Mouse (Mus musculus) T-helper 1 cell (primary cell): ENCODE data around the gene Clstn3.
"Not testable (repeated sequence)": the region's sequence is repeated elsewhere in the genome, so short reads cannot be mapped to it uniquely, and the experiment has no call there.

ENCODE experiments used
- in situ Hi-C: fragments of 300-600 bp; cut with MboI, MseI; formaldehyde crosslinking; loops from one replicate; pipeline ENCODE4 v1.15.1; 2025; ENCODE audit warnings: high pct_unique_total_duplicates

Clstn3 gene

DNA sequence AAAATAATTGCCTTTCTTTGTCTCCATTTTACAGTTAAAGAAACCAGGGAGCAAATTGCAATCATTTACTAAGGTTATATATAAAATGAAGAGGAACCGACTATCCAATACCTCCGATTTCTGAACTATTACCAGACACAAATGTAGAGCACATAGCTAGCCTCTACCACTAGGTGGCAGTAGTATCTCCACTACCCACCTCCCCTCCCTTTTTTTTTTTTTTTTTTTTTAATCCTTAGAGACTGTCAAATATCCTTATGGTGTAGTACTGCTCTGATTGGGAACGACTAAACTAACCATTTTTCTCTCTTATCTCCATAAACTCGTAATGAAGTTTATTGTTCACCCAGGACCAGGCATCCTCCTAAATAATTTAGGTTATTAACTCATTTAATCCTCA lies 15.7 kb upstream of the Clstn3 start:
- in situ Hi-C loops = no loop called here

DNA sequence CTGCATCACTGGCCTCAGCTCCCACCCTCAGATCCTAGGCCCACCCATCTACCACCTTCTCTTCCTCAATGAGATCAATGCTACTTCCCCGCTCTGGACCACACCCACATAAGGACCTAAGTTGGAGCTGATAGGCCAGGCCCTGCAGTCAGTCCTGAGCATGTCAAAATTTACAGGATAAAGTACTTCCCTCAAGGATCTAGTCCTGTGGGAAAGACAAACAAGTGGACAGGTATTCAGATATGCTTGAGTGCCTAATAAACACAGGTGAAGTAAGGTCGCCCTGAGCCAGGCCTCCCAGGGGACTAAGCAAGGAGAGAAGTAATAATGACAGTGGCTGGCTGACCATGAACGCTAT lies 15.0 kb upstream of the Clstn3 start:
- in situ Hi-C loops = no loop called here

DNA sequence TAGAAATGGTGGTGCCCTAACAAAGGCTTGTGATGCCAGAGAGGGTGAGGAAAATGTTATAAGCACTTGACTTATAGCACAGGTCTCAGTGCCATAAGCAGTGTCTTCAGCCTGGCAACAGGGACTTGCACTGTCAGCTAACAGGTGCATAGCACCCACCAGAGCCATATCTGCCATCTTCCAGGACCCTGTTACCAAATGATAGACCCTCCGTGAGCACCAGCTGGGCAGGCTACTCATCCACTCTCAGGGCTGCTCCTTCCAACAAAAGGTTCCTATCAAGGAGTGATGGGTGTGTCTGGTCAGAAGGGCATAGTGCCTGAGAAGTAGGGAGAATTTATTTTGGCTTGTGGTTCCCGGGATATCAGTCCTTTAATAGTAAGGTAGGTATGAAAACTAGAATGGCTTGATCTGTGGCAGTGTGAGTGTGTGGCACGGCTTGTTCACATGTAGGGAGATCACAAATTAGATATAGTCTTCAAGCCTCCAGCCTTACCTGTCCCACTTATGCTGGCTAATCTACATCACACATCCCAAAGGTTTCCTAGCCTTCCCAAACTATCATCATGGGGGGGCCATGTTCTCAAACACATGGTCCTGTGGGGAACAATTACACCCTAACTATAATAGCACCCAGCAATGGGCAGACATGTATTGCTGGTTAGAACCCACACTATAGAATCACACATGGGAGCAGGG lies 14.4 kb upstream of the Clstn3 start:
- in situ Hi-C loops = no loop called here

DNA sequence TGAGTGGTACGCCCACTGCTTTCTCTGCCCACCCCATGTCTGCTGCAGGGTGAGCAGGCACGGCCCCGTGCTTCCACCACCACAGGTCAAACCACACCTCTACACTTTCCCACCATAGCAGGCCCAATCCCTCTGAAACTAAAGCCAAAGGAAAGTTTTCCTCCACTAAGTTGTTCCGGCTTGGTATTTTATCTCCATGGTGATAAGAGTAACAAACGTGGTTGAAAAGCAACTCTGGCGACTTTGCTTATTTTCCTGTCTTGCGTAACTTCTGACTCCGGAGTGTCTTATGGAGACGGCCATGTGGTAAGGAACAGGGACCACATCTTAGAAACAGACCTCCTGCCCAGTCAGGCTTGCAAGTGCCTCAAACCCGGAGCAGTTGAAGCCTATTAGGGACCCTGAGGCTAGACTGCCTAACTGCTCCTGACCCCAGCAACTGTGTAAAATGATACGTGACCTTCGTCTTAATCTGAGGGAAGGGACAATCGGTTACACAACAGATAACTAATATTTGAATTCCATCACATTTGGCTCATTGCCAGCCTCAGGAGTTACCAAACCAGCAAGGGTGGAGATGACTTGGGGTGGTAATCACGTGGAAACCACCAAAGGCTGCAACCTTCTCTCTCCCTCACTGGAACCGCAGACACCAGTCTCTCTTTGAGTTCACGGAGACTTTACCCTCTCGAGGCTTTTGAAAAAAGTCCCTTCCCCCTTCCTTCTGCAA lies 13.5 kb upstream of the Clstn3 start:
- in situ Hi-C loops = no loop called here

DNA sequence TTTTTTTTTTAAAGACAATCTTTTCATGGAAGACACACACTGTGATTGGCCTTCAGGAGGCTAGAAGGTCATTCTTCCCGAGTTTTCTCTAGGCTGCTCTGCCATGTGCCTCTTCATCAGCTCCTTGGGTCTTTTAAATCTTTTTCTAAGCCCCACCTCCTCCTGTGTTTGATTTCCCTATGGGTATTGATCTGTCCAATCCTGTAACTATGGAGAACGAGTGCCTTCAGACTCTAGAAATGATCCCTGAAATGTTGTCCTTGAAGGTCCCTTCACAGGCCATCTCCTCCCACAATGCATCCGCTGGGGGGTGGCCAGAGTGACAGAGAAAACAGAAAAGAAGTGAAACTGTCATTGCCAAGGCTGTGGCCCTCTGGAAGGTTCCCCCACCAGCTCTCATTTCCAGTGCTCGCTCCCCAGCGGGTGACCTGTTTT lies 12.6 kb upstream of the Clstn3 start:
- in situ Hi-C loops = no loop called here

DNA sequence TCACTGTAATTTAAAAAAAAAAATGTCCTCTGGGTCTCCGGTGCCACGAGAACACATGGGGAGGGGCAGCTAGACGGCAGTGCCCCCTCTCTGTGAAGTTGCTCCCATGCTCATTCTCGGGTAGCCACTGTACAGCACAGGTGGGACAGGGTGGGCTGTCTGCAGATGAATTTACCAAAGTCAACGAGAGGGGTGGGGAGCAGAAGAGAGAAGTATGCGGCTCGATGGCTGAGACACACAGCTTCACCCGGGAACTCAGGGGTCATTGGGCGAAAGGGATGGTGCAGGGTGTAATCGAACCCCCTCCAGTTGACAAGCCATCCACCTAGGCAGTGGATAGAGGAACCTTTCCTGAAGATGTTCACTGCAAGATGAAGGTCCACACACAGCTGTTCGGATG lies 12.2 kb upstream of the Clstn3 start:
- in situ Hi-C loops = no loop called here

DNA sequence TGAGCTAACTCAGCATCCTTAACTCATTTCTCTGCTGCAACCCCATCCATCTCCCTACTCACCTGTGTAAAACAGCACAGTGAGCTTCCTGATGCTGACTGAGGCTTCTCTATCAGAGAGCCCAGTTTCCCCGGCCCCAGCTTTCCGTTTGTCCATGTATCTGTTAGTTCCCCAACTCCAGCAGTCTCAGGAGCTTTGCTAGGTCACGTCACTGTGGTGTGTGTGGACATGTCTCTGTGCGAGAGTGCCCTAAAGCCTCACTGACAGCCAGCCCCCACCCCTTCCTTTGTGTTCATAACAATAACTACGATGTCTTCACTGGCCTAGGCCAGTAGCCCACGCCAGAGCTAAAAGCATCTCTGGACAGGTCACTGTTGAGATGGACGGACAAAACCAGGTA lies 11.6 kb upstream of the Clstn3 start:
- in situ Hi-C loops = no loop called here

DNA sequence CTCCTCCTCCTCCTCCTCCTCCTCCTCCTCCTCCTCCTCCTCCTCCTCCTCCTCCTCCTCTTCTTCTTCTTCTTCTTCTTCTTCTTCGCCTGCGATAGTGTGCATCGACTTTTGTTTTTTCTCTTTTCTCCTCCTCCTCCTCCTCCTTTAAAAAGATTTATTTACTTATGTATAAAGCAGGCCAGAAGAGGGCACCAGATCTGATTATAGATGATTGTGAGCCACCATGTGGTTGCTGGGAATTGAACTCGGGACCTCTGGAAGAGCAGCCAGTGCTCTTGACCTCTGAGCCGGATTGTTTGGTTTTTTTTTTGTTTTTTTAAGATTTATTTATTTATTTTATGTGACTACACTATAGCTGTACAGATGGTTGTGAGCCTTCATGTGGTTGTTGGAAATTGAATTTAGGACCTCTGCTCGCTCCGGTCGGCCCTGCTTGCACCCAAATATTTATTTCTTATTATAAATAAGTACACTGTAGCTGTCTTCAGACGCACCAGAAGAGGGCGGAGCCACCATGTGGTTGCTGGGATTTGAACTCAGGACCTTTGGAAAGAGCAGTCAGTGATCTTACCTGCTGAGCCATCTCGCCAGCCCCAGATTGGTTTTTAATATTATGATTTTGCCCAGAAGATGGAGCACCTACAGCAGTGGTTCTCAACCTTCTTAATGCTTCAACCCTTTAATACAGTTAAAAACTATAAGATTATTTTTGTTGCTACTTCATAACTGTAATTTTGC lies 10.9 kb upstream of the Clstn3 start:
- in situ Hi-C loops = not testable (repeated sequence)

DNA sequence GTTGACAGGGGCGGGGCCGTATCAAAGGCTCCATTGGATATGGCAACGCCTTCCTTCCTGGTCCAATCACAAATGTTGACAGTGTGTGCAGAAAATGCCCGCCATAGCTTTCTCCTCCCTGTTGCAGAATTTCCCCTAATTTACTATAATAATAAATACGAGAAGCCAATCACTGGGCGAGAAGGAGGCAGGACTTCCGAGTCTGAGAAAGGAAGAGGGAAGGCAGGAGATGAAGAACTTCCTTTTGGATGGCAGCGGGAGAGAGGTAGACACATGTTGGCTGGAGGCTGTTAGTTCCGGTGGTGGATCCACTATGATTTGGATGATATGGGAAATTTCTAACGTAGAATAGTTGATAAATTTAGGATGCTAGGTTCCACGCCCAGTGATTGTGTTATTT lies 10.0 kb upstream of the Clstn3 start:
- in situ Hi-C loops = no loop called here

DNA sequence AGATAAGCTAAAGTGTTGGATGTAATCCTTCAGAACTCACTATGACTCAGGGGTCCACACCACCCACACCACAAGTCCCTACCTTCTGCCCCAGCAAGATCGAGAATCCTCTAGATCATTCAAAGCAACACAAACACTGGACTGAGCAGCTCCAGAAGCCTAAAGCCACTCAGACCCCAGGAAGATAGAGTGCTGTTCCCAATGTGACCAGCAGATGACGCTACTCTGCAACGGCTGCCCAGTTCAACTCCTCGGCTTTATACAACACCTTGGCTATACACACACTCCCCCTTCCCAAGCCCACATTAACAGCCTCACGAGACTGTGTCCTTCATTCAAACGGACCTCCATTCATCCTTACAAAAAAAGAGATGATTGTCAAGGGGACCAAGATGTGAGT lies 8.2 kb upstream of the Clstn3 start:
- in situ Hi-C loops = no loop called here

DNA sequence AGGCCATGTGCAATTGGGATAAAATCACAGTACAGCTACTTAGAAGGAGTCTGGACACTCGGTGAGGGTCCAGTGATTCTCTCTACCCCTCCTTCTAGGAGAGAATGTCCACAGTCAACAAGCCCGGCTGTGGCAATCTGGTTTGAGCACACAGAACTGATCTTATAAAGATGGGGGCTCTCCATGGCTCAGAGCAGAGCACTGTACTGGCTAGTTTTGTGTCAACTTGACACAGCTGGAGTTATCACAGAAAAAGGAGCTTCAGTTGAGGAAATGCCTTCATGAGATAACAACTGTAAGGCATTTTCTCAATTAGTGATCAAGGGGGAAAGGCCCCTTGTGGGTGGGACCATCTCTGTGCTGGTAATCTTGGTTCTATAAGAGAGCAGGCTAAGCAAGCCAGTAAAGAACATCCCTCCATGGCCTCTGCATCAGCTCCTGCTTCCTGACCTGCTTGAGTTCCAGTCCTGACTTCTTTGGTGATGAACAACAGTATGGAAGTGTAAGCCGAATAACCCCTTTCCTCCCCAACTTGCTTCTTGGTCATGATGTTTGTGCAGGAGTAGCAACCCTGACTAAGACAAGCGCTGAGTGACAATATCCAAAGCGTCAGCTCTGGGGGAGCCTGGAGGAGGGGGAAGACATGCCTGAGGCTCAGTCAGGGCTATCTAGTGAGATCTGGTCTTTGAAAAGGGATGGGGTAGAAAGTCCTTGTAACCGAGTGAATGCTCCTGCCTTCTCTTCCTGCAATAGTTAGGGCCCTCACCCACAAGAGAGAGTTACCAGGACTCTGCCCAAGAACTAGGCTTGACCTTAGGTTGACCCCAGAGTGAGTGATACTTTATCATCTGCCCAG lies 7.4 kb upstream of the Clstn3 start:
- in situ Hi-C loops = not testable (repeated sequence)

DNA sequence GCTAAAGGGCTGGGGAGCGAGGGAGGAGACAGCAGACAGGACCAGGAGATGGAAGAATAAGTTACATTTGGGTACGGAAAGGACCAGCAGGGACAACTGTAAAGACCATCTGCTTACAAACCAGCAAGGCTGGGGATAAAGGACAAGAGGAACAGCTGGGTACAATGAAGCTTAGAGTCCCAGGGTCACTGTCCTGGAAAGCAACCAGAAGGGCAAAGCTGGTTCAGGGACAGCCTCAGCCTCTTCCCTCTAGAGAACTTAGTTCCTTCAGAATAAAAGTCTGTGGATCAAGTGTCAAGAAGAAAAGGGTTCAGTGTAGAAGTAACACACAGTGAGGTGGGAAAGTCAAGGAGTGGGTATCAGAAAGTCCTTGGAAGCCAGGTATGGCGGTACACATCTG lies 6.5 kb upstream of the Clstn3 start:
- in situ Hi-C loops = no loop called here

DNA sequence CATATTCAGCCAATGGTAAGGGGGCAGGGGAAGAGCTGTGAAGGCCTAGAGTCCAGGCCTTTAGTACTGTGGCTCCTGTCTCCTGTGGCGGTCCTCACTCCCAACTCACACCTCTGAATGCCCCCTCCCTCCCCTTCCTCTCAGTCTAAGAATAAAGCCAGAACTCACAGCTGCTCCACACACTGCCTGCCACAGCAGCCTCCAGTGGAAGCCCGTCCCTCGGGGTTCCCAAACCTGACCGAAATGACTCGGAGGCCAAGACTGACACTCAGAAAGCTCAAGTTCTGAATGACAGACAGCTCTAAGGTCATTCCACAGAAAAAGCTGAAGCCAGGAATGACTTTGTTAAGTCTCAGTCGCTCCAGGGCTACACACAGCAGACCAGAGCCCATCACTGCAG lies 1.1 kb upstream of the Clstn3 start:
- in situ Hi-C loops = no loop called here

DNA sequence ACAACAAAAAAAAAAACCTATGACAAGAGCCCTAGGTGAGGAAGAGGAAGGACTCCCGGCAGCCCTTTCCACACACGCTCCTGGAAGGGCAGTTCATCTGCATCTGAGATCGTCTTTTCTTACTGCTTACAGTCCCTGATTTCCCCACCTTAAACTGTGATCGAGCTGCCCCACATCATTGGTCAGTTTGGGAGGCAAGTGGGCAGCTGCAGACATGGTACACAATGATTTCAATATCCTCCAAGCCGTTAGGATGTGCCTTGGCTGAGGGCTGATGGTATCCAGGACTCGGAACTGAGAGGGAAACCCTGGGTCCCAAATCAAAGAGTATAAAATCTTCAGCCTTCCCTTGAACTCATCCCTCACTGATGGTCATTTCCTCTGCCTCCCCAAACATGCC lies 705 bp upstream of the Clstn3 start:
- in situ Hi-C loops = no loop called here

DNA sequence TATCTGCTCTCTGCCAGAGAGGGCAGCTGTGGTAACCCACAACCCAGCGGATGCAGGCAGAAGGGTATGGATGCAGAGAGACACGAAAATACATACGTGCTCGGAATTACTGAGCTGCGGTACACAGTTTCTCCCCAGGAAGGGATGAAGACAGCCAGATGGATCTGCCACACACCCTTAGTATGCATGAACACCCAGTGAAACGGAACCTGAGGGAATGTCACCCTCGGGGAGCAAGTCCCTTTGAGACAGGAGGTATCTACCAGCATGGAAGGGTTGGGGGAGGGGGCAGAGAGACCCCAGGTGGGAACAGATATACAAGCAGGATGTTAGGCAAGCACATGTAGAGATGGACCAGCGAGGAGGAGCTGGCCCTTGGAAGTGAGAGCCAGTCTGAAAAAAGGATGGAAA lies 708 bp downstream of the Clstn3 start:
- in situ Hi-C loops = no loop called here

DNA sequence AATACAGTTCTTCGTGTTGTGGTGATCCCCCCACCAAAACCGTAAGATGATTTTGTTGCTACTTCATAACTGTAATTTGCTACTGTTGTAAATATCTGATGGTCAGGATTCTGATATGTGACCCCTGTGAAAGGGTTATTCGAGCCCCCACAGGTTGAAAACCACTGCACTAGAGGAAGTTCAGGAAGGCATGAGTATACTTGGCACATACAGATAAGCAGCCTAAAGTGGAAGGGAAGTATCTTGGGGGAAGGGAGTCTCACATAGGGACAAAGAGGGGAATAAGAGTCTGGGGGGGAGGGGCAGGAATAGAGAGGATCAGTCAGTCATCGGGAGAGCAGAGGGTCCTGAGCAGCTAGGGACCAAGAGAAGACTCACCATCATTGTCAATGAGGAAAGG lies 5.2 kb downstream of the Clstn3 start:
- in situ Hi-C loops = no loop called here

DNA sequence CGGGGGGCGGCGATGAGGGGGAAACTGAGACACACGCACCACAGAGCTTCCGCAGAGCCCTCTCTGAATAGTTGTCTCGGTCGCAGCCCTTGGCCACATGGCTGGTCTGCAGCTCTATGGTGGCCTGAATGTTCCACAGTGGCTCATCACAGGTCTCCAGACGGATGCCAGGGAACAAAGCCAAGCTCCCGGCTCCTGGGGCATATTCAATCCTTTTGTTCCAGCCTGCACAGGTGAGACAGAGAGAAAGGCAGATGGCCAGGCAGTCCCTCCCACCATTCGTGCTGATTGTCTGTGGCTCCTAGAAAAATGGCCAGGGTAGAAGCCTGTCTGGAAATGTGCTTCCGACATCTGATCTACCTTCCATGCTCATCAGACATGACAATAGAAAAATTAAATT lies 6.1 kb downstream of the Clstn3 start:
- in situ Hi-C loops = no loop called here

DNA sequence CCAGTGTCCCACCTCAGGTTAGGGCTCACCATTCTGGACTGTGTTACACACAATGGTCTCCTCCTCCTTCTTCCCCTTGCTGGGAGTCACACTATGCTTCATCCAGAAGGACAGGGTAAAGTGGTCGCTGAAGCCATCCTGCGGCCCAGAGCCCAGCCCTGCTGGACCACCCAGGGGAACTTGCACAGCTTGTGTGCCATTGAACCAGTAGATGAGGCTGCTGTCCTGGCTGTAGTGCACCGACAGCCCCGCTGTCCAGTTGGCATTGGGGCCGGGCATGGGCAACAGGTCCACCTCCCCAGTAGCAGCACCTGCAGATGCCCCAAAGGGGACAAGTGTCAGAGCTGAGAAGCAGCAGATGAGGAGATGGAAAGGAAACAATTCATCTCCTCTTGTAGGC lies 6.8 kb downstream of the Clstn3 start:
- in situ Hi-C loops = no loop called here

DNA sequence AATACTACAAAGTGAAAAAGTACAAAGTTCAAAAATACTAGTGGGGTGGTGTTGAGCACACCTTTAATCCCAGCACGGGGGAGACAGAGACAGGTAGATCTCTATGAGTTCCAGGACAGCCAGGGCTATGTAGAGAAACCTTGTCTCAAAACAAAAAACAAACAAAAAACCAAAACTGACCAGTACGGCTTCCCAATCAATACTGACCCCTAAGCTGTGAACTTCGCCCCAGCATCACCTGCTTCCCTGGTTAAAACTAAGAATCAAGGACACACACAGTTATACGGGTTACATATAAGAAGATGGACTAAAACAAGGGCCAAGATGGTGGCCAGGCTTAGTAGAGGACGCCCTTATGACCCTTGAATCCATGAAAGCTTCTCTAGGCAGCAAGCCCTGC lies 8.4 kb downstream of the Clstn3 start:
- in situ Hi-C loops = no loop called here

DNA sequence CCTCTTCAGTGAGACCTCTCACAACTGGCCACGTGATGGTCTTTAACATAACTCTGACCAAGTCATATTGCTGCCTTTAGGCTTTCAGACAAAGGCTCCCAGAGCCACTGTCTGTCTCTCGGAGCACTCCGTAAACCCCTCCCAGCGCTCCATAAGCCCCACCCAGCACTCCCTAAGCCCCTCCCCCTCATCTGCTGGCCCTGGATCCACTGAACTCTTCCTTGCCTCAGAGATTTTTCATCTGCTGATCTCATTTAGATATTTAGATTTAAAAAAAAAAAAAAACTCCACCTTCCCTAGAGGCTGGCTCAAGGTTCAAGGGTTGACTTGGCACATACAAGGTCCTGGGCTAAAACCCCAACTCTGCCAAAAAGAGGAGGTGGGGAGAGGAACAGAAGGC lies 10.8 kb downstream of the Clstn3 start:
- in situ Hi-C loops = no loop called here

DNA sequence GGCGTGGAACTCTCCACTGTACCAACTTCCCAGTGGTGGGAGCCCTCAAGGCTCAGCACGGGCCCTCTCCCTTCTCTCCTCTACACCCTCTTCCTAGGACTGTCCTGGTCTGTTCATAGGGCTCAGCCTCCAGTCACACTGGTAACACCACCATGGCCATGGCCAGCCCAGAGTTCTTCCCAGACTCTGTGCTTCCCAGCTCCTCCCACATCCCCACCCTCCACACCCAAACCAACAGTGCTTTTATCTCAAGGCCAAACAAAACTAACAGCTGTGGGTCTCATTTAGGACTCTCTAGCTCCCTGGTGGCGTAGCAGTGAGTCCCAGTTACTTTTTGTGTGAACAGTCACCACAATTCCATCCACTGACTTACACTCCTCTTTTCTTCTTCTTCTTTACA lies 12.6 kb downstream of the Clstn3 start:
- in situ Hi-C loops = no loop called here
